Mouse (Mus musculus) midbrain, embryonic 16.5 days (tissue): ENCODE measurements around the gene Ptger3. TPM values are rescaled to one million over a fixed set of nuclear protein-coding genes. Genes with fewer than 3 reads are reported as not detected.

Source experiments
- ATAC-seq: fragments of 200-750 bp; cut with Nextera tagmentation; 2 replicates; pipeline ENCODE4 v1.8.0; 2017; ENCODE audit warnings: moderate TSS enrichment
- H3K27ac ChIP-seq: fragments of 300-500 bp; sonication (generic); 2 replicates; pipeline ENCODE4 v1.5.1; 2014; ENCODE audit warnings: mild to moderate bottlenecking, low read length, mixed read lengths
- H3K27me3 ChIP-seq: fragments of 300-500 bp; sonication (generic); 2 replicates; pipeline ENCODE4 v1.6.1; 2014; ENCODE audit warnings: low read depth, low read length, mixed read lengths; ENCODE audit not compliant: control insufficient read depth, insufficient read depth
- H3K36me3 ChIP-seq: fragments of 300-500 bp; sonication (generic); 2 replicates; pipeline ENCODE4 v1.6.1; 2014; ENCODE audit warnings: mild to moderate bottlenecking, low read length, moderate library complexity, mixed read lengths; ENCODE audit not compliant: control insufficient read depth, insufficient read depth
- H3K4me1 ChIP-seq: fragments of 300-500 bp; sonication (generic); 2 replicates; pipeline ENCODE4 v1.6.1; 2014; ENCODE audit warnings: mild to moderate bottlenecking, low read length, mixed read lengths; ENCODE audit not compliant: control insufficient read depth, insufficient read depth
- H3K4me2 ChIP-seq: fragments of 300-500 bp; sonication (generic); 2 replicates; pipeline ENCODE4 v1.6.1; 2014; ENCODE audit warnings: mild to moderate bottlenecking, low read length, mixed read lengths
- H3K4me3 ChIP-seq: fragments of 300-500 bp; sonication (generic); 2 replicates; pipeline ENCODE4 v1.5.1; 2014; ENCODE audit warnings: low read depth, mild to moderate bottlenecking, low read length, moderate library complexity, mixed read lengths
- H3K9ac ChIP-seq: fragments of 300-500 bp; sonication (generic); 2 replicates; pipeline ENCODE4 v1.6.1; 2014; ENCODE audit warnings: low read depth, low read length, mixed read lengths
- H3K9me3 ChIP-seq: fragments of 300-500 bp; sonication (generic); replicated peaks from 2 replicates; pipeline ENCODE4 v1.6.1; 2014; ENCODE audit warnings: mild to moderate bottlenecking, low read length, mixed read lengths; ENCODE audit not compliant: control insufficient read depth, poor library complexity, severe bottlenecking
- WGBS: fragments of 180-500 bp; shearing (Covaris S2); extraction: QIAGEN DNeasy Blood & Tissue Kit; methylation state at CpG from one replicate; pipeline ENCODE4 v1.1.7; 2014; 5-methylcytosine and 5-hydroxymethylcytosine counted together
- polyA plus RNA-seq: library from polyadenylated mRNA; unstranded; fragments of >200 nt; fragmentation: Nextera tagmentation; extraction: Ambion mirVana; gene quantifications from 2 replicates; pipeline ENCODE4 v1.2.1, GENCODE M21; 2015

Gene Ptger3
- polyA plus RNA-seq, 1 experiment from 2014 or later, result 4.5 TPM

DNA sequence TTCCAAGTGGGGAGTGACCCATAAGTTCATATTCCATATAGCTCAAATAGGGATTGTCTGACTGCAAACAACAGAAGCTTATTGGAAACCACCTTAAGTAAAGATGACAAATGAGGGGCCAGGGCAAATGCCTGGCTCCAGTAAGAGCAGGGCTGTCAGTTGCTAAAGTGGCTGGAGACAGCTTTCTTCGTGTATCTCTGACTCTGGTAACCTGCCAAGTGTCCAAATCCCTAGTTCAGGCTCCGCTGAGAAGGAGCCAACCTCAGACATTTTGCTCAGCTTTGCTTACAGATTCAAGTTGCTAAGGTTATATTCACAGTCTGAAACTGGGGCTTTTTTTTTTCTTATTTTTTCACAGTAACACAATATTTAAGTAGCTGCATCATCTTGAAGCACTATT lies 12.7 kb downstream of the Ptger3 start:
- H3K4me1 ChIP-seq, result no peaks in the 10 kb centered on the region
- H3K9me3 ChIP-seq, result no peaks in the 10 kb centered on the region
- no peaks in the 10 kb centered on the region for H3K36me3 ChIP-seq
- H3K27ac ChIP-seq, result no peak overlapping the region
- ATAC-seq, result no peak
- no peak overlapping the region for H3K4me2 ChIP-seq
- H3K4me3 ChIP-seq, result no peak overlapping the region
- no peak overlapping the region for H3K9ac ChIP-seq
- 61% methylated on average over 2 of the region's 2 CpGs for WGBS
- H3K27me3 ChIP-seq, result no peaks in the 10 kb centered on the region

DNA sequence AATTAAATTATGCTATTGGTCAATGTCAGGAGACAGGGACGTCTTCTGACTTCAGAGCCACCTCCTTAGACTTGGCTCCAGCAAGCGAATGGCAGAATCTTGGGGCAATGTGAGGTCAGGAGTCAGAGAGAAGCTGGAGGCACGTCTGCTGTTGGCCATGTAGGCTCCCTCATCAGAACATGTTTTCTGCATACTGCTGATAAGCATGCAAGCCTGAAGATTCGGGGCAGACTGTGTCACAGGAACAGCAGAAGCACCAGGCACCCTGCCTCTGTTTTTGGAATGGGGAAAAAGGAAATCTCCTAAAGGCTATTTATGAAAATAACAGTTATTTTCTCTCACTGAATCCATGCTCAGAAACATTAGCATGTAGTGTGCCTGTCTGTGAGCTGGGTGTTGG lies 13.6 kb downstream of the Ptger3 start:
- no peaks in the 10 kb centered on the region for H3K4me1 ChIP-seq
- no peaks in the 10 kb centered on the region for H3K9me3 ChIP-seq
- WGBS, result 75% methylated on average over 4 of the region's 4 CpGs
- H3K4me3 ChIP-seq, result no peak overlapping the region
- no peak overlapping the region for H3K4me2 ChIP-seq
- no peak overlapping the region for H3K9ac ChIP-seq
- H3K36me3 ChIP-seq, result no peaks in the 10 kb centered on the region
- no peaks in the 10 kb centered on the region for H3K27me3 ChIP-seq
- no peak for ATAC-seq
- H3K27ac ChIP-seq, result no peak overlapping the region

DNA sequence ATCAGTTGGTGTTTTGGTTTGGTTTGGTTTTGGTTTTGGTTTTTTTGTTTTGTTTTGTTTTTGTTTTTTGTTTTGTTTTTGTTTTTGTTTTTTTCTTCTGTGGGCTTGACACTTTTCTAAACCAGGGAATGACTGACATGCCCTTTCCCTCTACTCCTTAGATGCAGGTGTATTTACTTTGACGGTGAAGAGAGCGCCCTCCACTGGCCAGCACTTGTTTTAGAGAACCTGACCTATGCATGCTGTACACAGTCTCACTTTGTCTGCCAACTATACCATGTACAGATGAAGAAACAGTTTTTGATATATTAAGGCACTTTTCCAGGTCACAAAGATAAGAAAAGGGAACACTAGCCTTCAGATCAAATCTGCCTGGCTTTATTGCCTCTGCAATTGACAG lies 15.1 kb downstream of the Ptger3 start:
- no peaks in the 10 kb centered on the region for H3K36me3 ChIP-seq
- 12% methylated on average over 2 of the region's 2 CpGs for WGBS
- H3K9ac ChIP-seq, result no peak overlapping the region
- H3K4me1 ChIP-seq, result no peaks in the 10 kb centered on the region
- H3K27ac ChIP-seq, result no peak overlapping the region
- no peak for ATAC-seq
- no peak overlapping the region for H3K4me3 ChIP-seq
- H3K9me3 ChIP-seq, result no peaks in the 10 kb centered on the region
- H3K27me3 ChIP-seq, result no peaks in the 10 kb centered on the region
- H3K4me2 ChIP-seq, result no peak overlapping the region

DNA sequence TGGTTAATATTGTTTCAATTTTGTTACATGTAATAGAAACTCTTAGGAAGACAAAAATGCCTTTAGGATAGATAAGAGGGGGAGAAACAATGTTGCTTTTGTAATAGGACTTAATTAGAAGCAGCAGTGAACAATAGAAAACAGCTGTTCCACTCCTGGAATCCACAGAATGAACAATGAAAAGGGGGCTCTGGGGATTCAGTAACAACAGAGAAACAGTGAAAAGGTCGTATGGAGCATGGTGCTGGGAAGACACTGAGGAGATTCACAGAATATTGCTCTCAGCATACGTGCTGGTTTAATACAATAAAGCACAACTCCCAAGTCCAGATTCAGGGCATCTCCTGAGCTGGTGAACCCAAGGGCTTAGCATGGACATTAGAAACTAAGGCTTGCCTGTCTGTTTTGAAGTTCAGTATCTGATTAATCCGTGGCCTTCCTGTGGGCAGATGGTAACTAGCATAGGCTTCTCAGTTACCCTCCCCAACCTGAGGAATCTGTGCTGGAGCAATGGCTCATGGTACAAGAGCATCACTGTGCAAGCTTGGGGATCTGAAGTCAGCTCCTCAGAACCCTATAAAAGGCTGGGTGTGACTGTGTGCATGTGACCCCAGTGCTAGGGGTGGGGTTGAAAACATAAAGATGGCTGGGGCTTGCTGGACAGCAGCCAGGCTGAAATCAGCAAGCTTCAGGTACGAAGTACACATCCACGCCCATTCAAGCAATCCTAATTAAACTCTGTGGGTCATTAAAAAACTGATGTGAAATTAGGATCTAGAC lies 16.1 kb downstream of the Ptger3 start:
- WGBS, result 35% methylated on average over 5 of the region's 5 CpGs
- Histone ChIP-seq H3K27me3 (no peaks in the 10 kb centered on the region), H3K27ac (no peak overlapping the region), H3K4me3 (no peak overlapping the region), H3K4me2 (no peak overlapping the region), H3K36me3 (no peaks in the 10 kb centered on the region), H3K4me1 (no peaks in the 10 kb centered on the region), H3K9me3 (no peaks in the 10 kb centered on the region), H3K9ac (no peak overlapping the region)
- no peak for ATAC-seq

DNA sequence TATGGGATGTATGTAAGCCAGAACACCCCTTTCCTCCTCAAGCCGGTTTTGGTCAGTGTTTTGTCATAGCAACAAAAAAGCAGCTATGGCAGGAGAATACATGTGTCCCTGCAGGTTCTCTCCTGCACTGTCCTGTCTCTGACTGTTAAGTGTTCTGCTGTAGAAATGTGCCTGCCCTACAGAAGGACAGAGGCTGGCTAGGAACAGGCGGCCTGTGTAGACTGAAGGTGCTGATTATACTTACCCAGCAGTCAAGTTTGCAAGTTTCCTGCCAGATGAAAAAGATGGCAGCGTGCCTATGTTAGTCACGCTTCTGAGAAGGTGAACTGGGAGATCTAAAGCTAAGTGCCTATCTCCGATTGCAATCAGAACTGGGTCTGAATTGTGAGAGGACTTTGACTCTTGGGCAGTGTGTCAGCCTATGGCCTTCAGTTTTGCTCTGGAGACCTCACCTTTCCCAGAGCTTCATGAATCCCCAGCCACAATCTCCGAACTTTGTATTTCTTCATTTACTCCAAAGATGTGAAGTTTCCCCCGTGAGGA lies 31.2 kb downstream of the Ptger3 start:
- Histone ChIP-seq H3K36me3 (no peaks in the 10 kb centered on the region), H3K4me3 (no peak overlapping the region), H3K4me2 (no peak overlapping the region), H3K9me3 (no peaks in the 10 kb centered on the region), H3K4me1 (no peaks in the 10 kb centered on the region), H3K27ac (no peak overlapping the region), H3K9ac (no peak overlapping the region), H3K27me3 (no peaks in the 10 kb centered on the region)
- ATAC-seq, result no peak
- 87% methylated on average over 7 of the region's 7 CpGs for WGBS

DNA sequence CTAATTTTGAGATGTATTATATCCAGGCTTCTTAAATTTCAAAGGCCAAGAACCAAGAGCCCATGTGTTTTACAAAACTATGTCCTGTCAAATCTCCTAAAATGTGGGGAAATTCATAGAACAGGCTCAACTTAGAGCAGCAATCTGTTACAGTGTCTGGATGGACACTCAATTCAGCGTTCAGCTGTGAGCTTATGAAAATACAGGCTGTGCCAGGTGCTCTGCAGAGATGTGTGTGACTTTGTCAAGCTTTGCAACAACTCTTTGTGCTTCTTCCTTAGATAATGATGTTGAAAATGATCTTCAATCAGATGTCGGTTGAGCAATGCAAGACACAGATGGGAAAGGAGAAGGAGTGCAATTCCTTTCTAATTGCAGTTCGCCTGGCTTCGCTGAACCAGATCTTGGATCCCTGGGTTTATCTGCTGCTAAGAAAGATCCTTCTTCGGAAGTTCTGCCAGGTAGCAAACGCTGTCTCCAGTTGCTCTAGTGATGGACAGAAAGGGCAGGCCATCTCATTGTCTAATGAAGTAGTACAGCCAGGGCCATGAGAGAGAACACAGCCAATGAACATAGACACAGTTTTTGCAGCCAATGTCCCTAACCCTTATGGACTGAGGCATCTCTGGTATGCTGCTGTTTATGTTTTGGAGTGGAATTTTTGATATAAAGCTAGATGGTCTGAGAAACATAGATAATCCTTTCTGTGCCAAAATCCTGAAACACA lies 38.2 kb downstream of the Ptger3 start:
- Histone ChIP-seq H3K4me3 (no peak overlapping the region), H3K36me3 (no peaks in the 10 kb centered on the region), H3K27ac (no peak overlapping the region), H3K9ac (no peak overlapping the region), H3K4me2 (no peak overlapping the region), H3K27me3 (no peaks in the 10 kb centered on the region), H3K9me3 (no peaks in the 10 kb centered on the region), H3K4me1 (no peaks in the 10 kb centered on the region)
- no peak for ATAC-seq
- WGBS, result 85% methylated on average over 6 of the region's 6 CpGs

DNA sequence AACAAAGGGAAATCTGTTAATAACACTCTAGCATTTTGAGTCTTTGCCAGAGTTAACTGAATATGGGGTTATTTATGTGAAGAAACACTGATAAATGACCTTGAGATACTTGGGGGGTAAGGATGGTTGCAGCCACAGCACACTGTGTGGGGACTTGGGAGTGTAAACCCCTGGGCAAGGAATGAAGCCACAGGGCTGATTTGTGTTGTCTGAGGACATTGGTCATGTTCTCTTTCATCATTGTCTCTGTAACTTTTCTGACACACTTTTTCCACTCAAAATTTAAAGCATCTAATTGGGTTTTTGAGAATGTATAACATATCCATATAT lies 38.7 kb downstream of the Ptger3 start:
- no peak overlapping the region for H3K27ac ChIP-seq
- ATAC-seq, result no peak

DNA sequence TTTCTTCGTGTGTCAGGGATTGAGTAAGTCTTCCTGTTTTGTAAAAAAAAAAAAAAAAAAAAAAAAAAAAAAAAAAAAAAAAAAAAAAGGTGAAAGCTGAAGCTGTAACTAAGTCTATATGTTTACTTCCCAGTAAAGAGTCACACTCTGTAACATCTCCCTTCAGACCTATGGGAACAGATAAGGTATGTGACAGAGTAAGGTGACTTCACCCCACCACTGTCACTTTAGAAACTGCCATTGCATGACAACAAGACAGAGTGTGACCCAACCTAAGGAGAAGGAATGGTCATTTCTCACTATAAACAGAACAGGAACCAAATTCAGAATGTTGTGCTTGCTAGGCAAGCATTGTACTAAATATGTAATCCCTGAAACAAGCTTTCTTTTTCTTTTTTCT lies 46.9 kb downstream of the Ptger3 start:
- no peaks in the 10 kb centered on the region for H3K36me3 ChIP-seq
- no peaks in the 10 kb centered on the region for H3K4me1 ChIP-seq
- WGBS, result 48% methylated on average over 1 of the region's 1 CpGs

More for the DNA sequence above, 38.7 kb downstream of the Ptger3 start:
- Histone ChIP-seq H3K4me3 (no peak overlapping the region), H3K9ac (no peak overlapping the region), H3K27me3 (no peaks in the 10 kb centered on the region), H3K36me3 (no peaks in the 10 kb centered on the region), H3K4me2 (no peak overlapping the region), H3K4me1 (no peaks in the 10 kb centered on the region), H3K9me3 (no peaks in the 10 kb centered on the region)

DNA sequence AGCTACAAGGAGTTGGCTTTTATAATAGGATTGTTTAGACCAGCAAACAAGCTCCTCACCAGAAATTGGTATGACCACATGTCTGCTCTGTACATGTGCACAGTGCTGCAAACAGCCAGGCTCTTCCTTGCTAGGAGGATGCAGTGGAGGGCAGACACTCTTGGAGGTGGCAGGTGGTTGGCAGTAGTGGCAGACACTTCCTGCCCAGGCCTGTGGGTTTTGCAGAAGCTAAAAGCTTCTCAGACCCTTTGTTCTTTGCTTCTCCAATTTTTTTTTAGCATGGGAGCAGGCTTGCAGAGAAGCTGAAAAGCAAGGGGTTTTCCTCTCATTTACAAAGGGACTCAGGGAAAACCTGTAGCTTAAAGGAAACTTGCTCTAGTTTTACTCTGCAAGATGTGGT lies 50.3 kb downstream of the Ptger3 start:
- Histone ChIP-seq H3K27me3 (no peaks in the 10 kb centered on the region), H3K4me3 (no peak overlapping the region), H3K36me3 (no peaks in the 10 kb centered on the region), H3K27ac (no peak overlapping the region), H3K4me2 (no peak overlapping the region), H3K4me1 (no peaks in the 10 kb centered on the region), H3K9me3 (no peaks in the 10 kb centered on the region), H3K9ac (no peak overlapping the region)
- ATAC-seq, result no peak

More for the DNA sequence above, 46.9 kb downstream of the Ptger3 start:
- no peak overlapping the region for H3K9ac ChIP-seq
- no peak for ATAC-seq
- no peak overlapping the region for H3K4me3 ChIP-seq
- H3K27ac ChIP-seq, result no peak overlapping the region
- no peak overlapping the region for H3K4me2 ChIP-seq
- no peaks in the 10 kb centered on the region for H3K9me3 ChIP-seq
- H3K27me3 ChIP-seq, result no peaks in the 10 kb centered on the region
